Mouse (Mus musculus) layer of hippocampus, adult 2 months (tissue): ENCODE data around the gene Cldn4. TPM values are rescaled to one million over a fixed set of nuclear protein-coding genes. Genes with fewer than 3 reads are reported as not detected.
"Not testable (repeated sequence)": the region's sequence is repeated elsewhere in the genome, so short reads cannot be mapped to it uniquely, and the experiment has no call there.

Experiments used
- DNase-seq, 2 experiments: peaks; one replicate each; pipeline ENCODE4 v3.0.0; 2022; ENCODE audit warnings: low spot score in 2 of 2
- H3K27ac ChIP-seq: fragments of 200-600 bp; 2 replicates; pipeline ENCODE4 v1.8.1; 2022
- H3K4me3 ChIP-seq: fragments of 200-600 bp; 2 replicates; pipeline ENCODE4 v1.8.1; 2022; ENCODE audit warnings: mild to moderate bottlenecking
- CTCF ChIP-seq: fragments of 200-600 bp; conservative IDR thresholded peaks from 2 replicates; pipeline ENCODE4 v1.8.1; 2022; ENCODE audit warnings: antibody characterized with exemption, mild to moderate bottlenecking, moderate library complexity
- total RNA-seq, 2 experiments: library from RNA; stranded (reverse); gene quantifications; 2 replicates each; pipeline ENCODE4 v1.2.3; 2021

The Cldn4 gene
- total RNA-seq, 2 experiments from 2014 or later: not detected

DNA sequence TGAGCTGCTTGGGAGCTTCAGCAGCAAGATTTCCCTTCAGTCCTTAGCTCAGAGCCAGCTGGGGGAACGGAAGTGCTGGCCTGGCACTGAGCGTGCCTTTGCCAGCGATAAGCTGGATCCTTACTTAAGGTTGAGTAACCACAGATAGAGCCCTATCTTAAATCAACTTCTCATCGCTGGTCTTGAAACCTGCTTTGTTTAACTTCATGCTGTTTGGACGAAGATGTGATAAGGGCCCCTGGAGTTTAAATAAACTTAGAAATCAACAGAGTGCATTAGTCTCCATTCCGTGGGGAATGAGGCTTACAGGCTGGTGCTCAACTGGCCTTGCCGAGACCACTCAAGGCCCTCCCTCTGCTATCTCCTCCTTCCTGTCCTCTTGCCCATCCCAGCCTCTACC, 27.6 kb upstream of the Cldn4 start:
- no peak for DNase-seq
- TF ChIP-seq CTCF: no peak
- H3K4me3 ChIP-seq: no peak overlapping the region
- H3K27ac ChIP-seq: no peak overlapping the region

- no peak for TF ChIP-seq CTCF
- DNase-seq: no peak
- no peak overlapping the region for H3K27ac ChIP-seq
- no peak overlapping the region for H3K4me3 ChIP-seq
These were observed 26.8 kb upstream of the Cldn4 start for GRCm38 (mm10) chr5:134973526-134973925.

- TF ChIP-seq CTCF: no peak
- H3K4me3 ChIP-seq: no peak overlapping the region
- no peak overlapping the region for H3K27ac ChIP-seq
- DNase-seq: no peak
These were observed 26.3 kb upstream of the Cldn4 start for GRCm38 (mm10) chr5:134973081-134973480.

DNA sequence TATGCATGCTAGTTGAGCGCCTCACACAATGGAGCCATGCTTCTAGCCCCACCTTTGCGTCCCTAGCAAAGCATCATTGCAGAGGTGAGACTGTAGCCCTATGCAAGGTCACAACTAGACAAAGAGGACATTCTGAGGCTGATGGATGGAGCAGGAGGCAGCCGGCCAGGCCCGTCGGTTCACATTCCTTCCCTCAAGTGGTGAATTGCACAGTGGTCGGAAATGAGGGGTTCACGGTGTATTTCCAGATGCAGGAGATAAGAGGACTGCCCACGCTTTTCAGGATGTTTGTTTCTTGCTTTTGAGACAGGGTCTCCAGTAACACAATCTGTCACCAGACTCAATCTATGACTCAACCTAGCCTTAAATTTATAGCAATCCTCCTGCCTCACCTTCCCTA, 23.9 kb upstream of the Cldn4 start:
- H3K4me3 ChIP-seq: no peak overlapping the region
- no peak overlapping the region for H3K27ac ChIP-seq
- no peak for TF ChIP-seq CTCF
- no peak for DNase-seq

DNA sequence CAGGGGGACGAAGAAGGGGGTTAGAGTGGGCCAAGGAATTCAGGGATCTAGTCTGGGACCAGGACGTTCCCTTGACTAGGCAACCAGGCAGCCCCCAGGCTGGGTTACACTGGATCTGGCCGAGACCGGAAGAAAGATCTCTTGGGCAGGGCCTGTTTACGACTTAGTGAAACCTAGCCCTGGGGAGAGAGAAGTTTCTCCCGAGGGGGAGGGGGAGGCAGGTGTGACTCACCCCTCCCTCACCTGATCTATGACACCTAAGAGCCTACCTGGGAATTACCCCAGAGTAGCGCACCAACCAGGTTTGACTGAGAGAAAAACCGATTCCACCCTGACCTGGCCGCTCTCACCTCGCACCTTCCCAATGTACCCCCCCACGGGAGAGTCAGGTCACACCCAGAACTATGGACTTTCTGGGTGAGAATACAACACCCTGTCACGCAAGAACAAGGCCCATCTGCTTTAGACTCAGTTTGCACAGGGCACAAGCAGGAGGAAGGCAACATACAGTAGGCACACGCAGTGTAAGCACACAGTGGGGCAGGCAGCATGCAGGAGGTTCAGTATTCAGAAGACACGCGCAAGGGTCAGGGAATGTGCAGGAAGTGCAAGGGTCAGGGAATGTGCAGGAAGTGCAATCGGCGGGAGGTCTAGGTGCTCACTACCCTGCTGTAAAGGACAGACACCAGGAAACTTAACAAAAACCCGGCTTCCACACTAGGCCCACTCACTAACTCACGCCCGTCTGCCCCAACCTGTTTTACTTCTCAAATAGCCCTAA, 20.6 kb upstream of the Cldn4 start:
- TF ChIP-seq CTCF: no peak
- DNase-seq: no peak
- no peak overlapping the region for H3K27ac ChIP-seq
- no peak overlapping the region for H3K4me3 ChIP-seq

DNA sequence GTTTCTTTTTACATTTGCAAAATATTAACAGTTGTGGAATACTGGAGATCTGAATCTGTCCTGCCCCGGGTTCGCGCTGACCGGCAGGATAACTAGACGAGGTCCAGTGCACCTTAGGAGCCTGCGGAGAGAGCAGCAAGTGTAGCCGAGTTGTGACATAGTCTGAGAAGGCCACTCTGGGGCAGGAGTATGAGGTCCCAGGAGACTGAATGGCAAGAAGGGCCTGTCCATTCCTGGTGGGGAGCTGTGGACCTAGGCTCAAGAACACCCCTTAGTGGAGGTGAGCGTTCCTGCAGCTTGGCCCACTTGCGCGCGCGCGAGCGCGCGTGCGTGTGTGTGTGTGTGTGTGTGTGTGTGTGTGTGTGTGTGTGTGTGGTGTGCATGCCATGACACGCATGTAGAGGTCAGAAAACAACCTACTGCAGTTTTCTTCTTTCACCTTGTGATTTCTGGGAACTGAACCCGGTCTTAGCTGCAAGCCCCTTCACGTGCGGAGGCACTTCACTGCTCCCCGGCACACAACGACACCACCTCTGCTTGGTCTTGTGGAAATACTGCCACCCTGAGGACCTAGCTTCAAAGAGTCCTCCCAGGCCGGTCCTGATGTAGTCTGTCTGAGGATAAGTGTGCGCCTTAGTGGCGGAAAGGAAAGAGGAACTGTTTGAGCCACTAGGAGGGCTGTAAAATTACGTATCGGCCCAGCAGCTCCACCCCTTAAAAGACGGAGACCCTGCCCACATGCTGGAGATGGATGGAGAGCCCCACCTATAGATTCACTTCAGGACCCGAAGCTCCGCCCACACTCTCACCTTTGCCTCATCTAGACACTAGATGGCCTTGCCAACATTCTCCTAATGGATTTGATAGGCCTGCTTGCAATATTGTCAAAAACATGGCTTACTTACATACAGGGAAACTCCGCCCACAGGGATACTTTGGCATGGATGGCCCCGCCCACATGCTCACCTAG, 19.4 kb upstream of the Cldn4 start:
- Histone ChIP-seq H3K27ac (no peak overlapping the region), H3K4me3 (peak overlapping the region; percentile 40)
- peak; percentile 29 for TF ChIP-seq CTCF
- DNase-seq: peak in 1 of 2 experiments; percentile 24

DNA sequence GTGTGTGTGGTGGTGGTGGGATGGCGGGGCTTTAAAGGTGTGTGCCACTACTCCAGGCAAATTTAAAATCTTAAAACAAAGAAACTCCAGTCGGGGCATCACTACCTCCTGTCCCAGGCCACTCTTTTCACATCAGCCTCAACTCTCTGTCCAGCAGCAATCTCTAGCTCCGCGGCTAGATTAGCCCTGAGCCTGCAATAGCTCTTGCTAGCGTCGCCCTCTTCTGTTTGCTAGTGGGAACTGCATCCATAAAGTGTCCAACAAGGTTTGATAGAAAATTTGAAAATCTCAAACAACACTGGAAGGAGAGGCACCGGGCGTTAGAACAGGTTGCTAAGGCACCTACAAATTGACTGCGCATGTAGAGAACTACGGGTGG, 18.7 kb upstream of the Cldn4 start:
- Histone ChIP-seq H3K4me3 (peak overlapping the region; percentile 40), H3K27ac (no peak overlapping the region)
- DNase-seq: peak; percentile 61 to 72
- TF ChIP-seq CTCF: peak; percentile 85

DNA sequence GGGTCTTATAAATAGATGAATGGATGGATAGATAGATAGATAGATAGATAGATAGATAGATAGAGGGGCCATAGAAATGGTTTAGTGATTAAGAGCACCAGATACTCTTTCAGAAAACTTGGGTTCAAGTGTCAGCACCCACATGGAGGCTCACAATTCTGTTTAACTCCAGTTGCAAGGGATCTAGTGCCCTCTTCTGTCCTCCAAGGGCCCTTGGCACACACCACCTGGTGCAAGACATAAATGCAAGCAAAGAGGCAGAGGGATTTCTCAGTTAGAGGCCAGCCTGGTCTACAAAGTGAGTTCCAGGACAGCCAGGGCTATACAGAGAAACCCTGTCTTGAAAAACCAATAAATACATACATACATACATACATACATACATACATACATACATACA, 17.9 kb upstream of the Cldn4 start:
- H3K4me3 ChIP-seq, DNase-seq, H3K27ac ChIP-seq: not testable (repeated sequence)

DNA sequence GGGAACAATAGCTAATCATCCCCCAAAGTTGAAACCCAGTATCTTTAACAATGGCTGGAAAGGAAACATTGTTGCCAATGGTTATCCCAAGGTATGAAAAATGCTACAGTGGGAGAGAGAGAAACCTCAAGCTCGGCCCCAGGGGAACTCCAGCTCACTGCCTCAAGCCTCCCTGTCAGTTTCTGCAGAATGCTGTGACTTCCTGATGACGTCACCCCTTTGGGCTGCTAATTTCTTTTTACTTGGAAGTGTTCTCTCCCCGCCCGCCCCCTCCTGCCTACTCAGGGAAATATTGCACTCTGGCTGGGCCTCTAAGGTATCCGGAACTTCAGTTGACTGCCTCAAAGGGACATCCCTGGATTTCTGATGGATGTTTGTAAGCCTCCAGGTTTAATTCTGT, 16.8 kb upstream of the Cldn4 start:
- TF ChIP-seq CTCF: no peak
- Histone ChIP-seq H3K27ac (no peak overlapping the region), H3K4me3 (no peak overlapping the region)
- no peak for DNase-seq

DNA sequence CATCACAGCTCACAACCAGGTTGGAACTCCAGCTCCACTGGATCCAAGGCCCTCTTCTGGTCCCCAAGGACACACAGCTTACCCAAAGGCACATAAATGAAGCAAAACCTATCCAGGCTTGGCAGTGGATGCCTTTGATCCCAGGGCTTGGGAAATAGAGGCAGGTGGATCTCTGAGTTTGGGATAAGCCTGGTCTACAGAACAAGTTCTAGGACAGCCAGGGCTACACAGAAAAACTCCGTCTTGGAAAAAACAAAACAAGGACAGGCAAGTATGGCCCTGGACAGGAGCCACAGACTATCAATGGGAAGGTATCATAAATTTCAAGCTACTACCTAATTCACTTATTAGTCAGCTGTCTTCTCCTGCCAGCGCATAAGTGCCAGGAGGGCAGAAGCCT, 14.8 kb upstream of the Cldn4 start:
- TF ChIP-seq CTCF: no peak
- H3K4me3 ChIP-seq: no peak overlapping the region
- DNase-seq: no peak

DNA sequence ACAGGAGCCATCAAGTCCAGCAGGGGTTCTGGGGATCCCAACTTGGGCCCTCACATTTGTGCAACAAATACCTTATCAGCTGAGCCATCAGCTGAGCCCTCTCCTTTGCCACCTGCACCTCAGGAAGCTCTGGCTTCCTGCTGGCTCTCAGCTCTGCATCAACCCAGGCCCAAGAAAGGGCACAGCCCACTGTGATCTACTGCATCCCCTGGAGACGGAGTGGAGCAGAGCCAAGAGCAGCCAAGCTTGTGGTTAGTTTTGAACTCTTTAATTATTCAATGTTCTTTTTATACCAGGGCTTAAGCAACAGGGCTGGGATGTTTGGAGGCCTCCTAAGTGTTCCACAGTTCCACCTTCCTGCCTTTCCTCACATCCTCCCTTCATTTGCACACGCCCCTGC, 13.7 kb upstream of the Cldn4 start:
- no peak overlapping the region for H3K27ac ChIP-seq
- no peak overlapping the region for H3K4me3 ChIP-seq
- no peak for DNase-seq
- TF ChIP-seq CTCF: no peak

More for the DNA sequence above, 14.8 kb upstream of the Cldn4 start:
- H3K27ac ChIP-seq: no peak overlapping the region

- no peak for TF ChIP-seq CTCF
- no peak overlapping the region for H3K4me3 ChIP-seq
- H3K27ac ChIP-seq: no peak overlapping the region
- no peak for DNase-seq
These were observed 12.4 kb upstream of the Cldn4 start for GRCm38 (mm10) chr5:134959114-134959513.

DNA sequence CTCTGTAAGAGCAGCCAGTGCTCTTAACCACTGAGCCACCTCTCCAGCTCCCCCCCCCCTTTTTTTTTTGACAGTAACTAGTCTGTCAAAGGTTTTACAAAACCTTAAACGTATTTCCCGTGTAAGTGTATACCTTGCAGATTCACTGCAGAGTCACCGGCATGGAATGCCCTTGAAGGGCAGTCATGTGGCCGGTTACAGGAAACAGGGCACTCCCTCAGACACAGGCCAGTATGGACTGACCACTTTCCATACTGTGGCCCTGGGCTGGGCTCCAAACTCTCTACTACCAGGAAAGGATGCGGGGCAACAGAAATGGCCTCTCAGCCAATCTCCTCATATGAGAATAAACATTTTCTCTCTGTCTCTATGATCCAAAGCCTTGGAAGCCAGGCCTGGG, 8.8 kb upstream of the Cldn4 start:
- H3K27ac ChIP-seq: no peak overlapping the region
- no peak for TF ChIP-seq CTCF
- H3K4me3 ChIP-seq: no peak overlapping the region
- DNase-seq: no peak
